Mouse (Mus musculus) neural tube, embryonic 11.5 days (tissue): ENCODE measurements around the gene Tent4b. TPM values are rescaled to one million over a fixed set of nuclear protein-coding genes. Genes with fewer than 3 reads are reported as not detected.

Experiments
- ATAC-seq: fragments of 200-750 bp; cut with Nextera tagmentation; 2 replicates; pipeline ENCODE4 v1.8.0; 2017; ENCODE audit warnings: moderate number of reproducible peaks, mild to moderate bottlenecking, moderate TSS enrichment, moderate library complexity; ENCODE audit not compliant: insufficient read depth, low FRiP score, low TSS enrichment
- DNase-seq: peaks from one replicate; pipeline ENCODE4 v3.0.0-alpha.2; 2015; ENCODE audit warnings: low spot score
- H3K27ac ChIP-seq: fragments of 300-500 bp; sonication (generic); 2 replicates; pipeline ENCODE4 v1.5.1; 2014; ENCODE audit warnings: low read depth, mild to moderate bottlenecking, low read length
- H3K27me3 ChIP-seq: fragments of 300-500 bp; sonication (generic); 2 replicates; pipeline ENCODE4 v1.6.1; 2014; ENCODE audit warnings: mild to moderate bottlenecking, low read length, mixed read lengths; ENCODE audit not compliant: control insufficient read depth, insufficient read depth
- H3K36me3 ChIP-seq: fragments of 300-500 bp; sonication (generic); 2 replicates; pipeline ENCODE4 v1.6.1; 2014; ENCODE audit warnings: mild to moderate bottlenecking, low read length, moderate library complexity, mixed read lengths; ENCODE audit not compliant: control insufficient read depth, insufficient read depth
- H3K4me1 ChIP-seq: fragments of 300-500 bp; sonication (generic); 2 replicates; pipeline ENCODE4 v1.6.1; 2014; ENCODE audit warnings: low read length, mixed read lengths; ENCODE audit not compliant: control insufficient read depth, insufficient read depth
- H3K4me2 ChIP-seq: fragments of 300-500 bp; sonication (generic); 2 replicates; pipeline ENCODE4 v1.6.1; 2014; ENCODE audit warnings: low read depth, mild to moderate bottlenecking, moderate library complexity
- H3K4me3 ChIP-seq: fragments of 300-500 bp; sonication (generic); 2 replicates; pipeline ENCODE4 v1.5.1; 2014; ENCODE audit warnings: low read depth, low read length
- H3K9ac ChIP-seq: fragments of 300-500 bp; sonication (generic); 2 replicates; pipeline ENCODE4 v1.6.1; 2014; ENCODE audit warnings: mild to moderate bottlenecking, low read length
- H3K9me3 ChIP-seq: fragments of 300-500 bp; sonication (generic); 2 replicates; pipeline ENCODE4 v1.6.1; 2016; ENCODE audit warnings: low read length; ENCODE audit not compliant: control insufficient read depth
- WGBS: fragments of 180-500 bp; shearing (Covaris S2); extraction: QIAGEN DNeasy Blood & Tissue Kit; methylation state at CpG from one replicate; pipeline ENCODE4 v1.1.7; 2014; 5-methylcytosine and 5-hydroxymethylcytosine counted together
- polyA plus RNA-seq: library from polyadenylated mRNA; unstranded; fragments of >200 nt; fragmentation: Nextera tagmentation; extraction: Ambion mirVana; gene quantifications from 2 replicates; pipeline ENCODE4 v1.2.1, GENCODE M21; 2014

The Tent4b gene
- polyA plus RNA-seq, 1 experiment from 2014 or later: 11.2 TPM

DNA sequence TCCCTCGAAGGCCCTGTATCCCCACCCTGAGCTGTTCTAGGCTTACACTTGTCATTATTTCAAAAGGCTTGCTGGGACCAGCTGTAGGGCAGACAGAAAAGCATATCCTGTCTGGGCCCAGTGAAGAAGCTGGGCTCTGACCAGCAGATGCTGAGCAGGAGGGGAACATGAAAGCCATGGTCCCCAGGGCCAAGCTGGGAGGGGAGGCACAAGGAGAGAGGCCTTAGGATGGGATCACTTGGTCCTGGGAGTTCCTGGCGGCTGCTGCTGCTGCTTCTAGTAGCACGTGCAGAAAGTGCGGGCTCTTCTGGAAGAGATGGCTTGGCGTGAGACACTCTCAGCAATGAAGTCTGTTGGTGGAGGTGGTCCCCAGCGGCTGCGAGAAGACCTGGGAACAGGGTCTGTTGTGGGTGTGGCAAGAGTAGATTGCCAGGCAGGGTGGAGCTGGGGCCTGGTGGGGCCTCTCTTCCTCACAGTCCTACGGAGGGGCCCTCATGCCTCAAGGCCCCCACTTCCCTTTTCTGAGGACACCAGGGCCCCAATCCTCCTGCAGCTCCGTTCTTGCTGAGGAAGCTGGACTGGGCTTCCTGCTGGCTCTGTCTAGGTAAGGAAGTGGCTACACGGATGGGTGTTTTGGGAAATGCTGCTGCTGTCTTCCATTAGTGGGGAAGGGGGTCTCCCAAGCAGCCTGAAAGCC is 101.0 kb downstream of the Tent4b start:
- H3K9ac ChIP-seq: no peak overlapping the region
- H3K4me3 ChIP-seq: no peak overlapping the region
- no peak overlapping the region for H3K27ac ChIP-seq
- H3K27me3 ChIP-seq: no peaks in the 10 kb centered on the region
- no peak for ATAC-seq
- WGBS: 80% methylated on average over 10 of the region's 10 CpGs
- H3K4me1 ChIP-seq: no peaks in the 10 kb centered on the region
- H3K9me3 ChIP-seq: no peaks in the 10 kb centered on the region
- no peaks in the 10 kb centered on the region for H3K36me3 ChIP-seq
- DNase-seq: no peak
- H3K4me2 ChIP-seq: no peak overlapping the region

DNA sequence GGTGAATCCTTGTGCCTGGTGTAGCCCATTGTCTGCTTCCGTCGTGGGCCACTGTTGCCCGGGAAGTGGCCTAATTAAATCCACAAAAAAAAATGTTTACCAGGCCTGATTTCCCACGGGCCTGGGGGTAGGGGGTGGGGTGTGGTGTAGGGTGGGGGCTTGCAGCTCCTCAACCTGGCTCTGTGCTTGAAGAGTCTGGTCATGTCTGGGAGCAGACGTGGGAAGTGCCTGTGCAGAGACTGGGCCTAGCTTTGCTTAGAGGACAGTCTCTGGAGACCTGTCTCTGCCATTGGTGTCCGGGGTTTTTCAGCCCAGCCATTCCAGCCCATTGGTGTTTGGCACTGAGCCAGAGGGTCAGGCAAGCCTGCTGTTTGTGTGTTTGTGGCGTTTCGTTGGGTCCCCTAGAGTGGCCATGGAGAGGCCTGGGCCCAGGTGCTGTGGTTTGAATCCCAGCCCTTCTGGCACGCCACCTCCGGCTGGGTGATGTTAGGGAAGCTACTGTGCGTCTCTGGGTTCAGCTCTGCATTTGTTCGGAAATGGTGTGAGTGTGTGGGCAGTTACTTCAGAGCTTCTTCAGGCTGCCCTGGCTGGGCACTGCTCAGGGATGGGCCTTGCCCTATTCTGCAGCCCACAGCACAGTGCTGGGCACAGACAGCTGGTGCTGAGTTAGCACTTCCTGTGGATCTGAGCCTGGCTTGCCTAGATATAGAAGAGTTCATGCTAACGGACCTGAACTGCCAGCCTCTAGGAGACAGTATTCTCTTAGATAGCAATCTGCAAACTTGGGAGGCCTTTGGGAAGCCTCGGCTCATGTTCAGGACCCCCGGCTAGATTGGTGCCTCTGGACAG is 102.8 kb downstream of the Tent4b start:
- no peaks in the 10 kb centered on the region for H3K27me3 ChIP-seq
- ATAC-seq (no peak), DNase-seq (no peak)
- WGBS: 79% methylated on average over 15 of the region's 15 CpGs
- H3K9me3 ChIP-seq: no peaks in the 10 kb centered on the region
- H3K36me3 ChIP-seq: no peaks in the 10 kb centered on the region
- no peak overlapping the region for H3K27ac ChIP-seq
- H3K4me2 ChIP-seq: no peak overlapping the region
- H3K9ac ChIP-seq: no peak overlapping the region
- H3K4me1 ChIP-seq: no peaks in the 10 kb centered on the region
- H3K4me3 ChIP-seq: no peak overlapping the region

DNA sequence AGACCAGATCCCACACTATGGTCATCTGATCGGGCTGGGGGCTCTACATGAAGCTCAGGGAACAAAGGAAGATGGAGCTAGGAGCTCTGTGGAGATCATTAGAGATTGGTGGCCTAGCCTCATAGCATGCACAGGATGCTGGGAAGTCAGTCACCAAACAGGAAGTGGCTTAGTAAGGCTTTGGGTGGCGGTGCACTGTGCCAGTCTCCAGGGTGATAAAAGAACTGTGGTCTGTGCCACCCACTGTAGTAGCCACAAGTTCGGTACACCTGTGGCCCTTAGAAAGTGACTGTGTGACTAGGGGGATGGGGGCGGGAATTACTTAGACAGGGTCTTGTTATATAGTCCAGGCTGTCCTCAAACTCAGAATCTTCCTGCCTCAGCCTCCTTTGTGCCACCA is 106.8 kb downstream of the Tent4b start:
- Histone ChIP-seq H3K27ac (no peak overlapping the region), H3K27me3 (no peaks in the 10 kb centered on the region), H3K4me3 (no peak overlapping the region), H3K9ac (no peak overlapping the region), H3K9me3 (no peaks in the 10 kb centered on the region), H3K36me3 (no peaks in the 10 kb centered on the region), H3K4me1 (no peaks in the 10 kb centered on the region), H3K4me2 (no peak overlapping the region)
- no peak for DNase-seq
- 83% methylated on average over 4 of the region's 4 CpGs for WGBS
- ATAC-seq: no peak

DNA sequence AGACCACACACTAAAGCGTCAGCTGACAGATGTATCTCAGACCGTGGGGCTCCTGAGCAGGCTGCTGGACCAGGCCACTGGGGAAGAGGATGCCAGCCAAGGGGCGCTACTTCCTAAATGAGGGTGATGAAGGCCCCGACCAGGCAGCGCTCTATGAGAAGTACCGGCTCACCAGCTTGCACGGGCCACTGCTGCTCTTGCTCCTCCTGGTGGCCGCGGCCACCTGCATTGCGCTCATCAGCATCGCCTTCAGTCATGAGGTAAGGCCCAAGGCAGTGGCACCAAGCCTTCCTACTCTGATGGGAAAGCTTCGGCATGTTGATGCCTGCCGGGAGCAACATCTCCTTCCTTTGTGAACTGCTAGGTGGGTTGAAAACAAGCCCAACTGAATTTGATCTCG is 107.5 kb downstream of the Tent4b start:
- no peaks in the 10 kb centered on the region for H3K4me1 ChIP-seq
- H3K36me3 ChIP-seq: no peaks in the 10 kb centered on the region
- ATAC-seq (no peak), DNase-seq (no peak)
- H3K9me3 ChIP-seq: no peaks in the 10 kb centered on the region
- 72% methylated on average over 14 of the region's 14 CpGs for WGBS
- no peaks in the 10 kb centered on the region for H3K27me3 ChIP-seq
- no peak overlapping the region for H3K27ac ChIP-seq
- no peak overlapping the region for H3K4me2 ChIP-seq
- H3K9ac ChIP-seq: no peak overlapping the region
- H3K4me3 ChIP-seq: no peak overlapping the region

DNA sequence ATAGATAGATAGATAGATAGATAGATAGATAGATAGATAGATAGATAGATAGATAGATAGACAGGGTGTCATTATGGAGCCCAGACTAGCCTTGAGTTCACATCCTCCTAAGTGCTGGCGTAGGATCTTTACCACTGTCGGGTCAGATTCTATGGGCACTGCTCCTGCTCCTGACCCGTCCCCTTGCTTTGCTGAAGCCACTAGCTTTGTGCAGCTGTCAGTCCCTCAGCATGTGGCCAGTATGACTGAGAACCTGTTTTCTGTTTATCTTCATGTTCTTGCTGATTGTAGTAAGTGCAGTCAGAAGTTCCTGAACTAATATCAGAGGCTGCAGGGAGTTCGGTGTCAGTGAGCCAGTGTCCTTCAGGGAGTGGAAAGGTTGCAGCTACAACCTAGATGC is 108.7 kb downstream of the Tent4b start:
- Histone ChIP-seq H3K4me2 (no peak overlapping the region), H3K4me1 (no peaks in the 10 kb centered on the region), H3K36me3 (no peaks in the 10 kb centered on the region), H3K27ac (no peak overlapping the region), H3K27me3 (no peaks in the 10 kb centered on the region), H3K9me3 (no peaks in the 10 kb centered on the region), H3K9ac (no peak overlapping the region), H3K4me3 (no peak overlapping the region)
- 91% methylated on average over 4 of the region's 4 CpGs for WGBS
- DNase-seq (no peak), ATAC-seq (no peak)

Other genes starting within 250 kb of the Tent4b start
- 40.6 and 40.7 TPM in 2 replicates for gene Zfp423, start 239.6 kb upstream of the Tent4b start, polyA plus RNA-seq
- gene Cnep1r1, start 80.4 kb upstream of the Tent4b start, polyA plus RNA-seq: 30.9 and 37.0 TPM in 2 replicates
- gene Heatr3, start 61.4 kb upstream of the Tent4b start, polyA plus RNA-seq: 47.8 and 54.5 TPM in 2 replicates
- 2.0 and 2.3 TPM in 2 replicates for gene Adcy7, start 73.2 kb downstream of the Tent4b start, polyA plus RNA-seq
- 88.3 and 99.6 TPM in 2 replicates for gene Brd7, start 163.0 kb downstream of the Tent4b start, polyA plus RNA-seq